ENCODE assay signal across 10 mouse cellular contexts in the genomic region with DNA sequence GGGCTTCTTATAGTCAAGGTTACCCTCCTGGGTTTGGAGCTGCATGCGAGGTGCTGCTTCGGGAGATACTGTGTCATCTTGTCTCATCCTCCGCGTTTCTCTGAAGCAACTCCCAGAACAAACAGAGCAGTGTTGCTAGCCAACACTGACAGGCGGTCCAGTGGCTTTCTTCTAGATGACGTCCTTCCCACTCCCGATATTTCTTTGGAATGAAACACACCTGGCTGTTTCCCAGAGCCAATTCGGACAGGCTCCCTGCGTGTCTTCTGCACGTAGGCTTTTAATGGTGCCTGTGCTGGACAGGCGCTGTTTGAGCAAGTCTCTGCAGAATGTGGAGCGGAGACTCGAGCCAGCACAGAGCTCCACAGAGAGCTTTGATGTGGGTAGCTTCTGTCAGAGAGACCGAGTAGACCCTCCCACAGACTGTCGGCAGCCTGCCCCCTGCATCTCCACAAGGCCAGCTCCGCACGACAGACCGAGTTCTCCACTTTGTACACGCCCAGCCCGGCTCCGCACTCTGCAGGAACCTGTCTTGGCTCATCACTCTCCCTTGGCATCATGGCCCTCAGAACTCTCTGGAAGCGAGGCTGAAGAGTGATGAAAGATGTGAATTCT.
DNase-seq lines count a peak whose midpoint lies in the region; ATAC-seq and TF ChIP-seq lines count a peak whose summit lies in the region.
"Had no signal": no experiment of that assay in that cellular context is flagged by ENCODE, and none has a peak within 500 bp of the region (broad histone marks: within the 10 kb centered on the region; RNA-seq: fewer than 3 reads in every experiment).

No protein-coding gene starts in this region.

- H3K4me2 ChIP-seq in embryonic facial prominence, embryonic 12.5 days (replicated peaks): no peak overlapping the region
- no peak overlapping the region for H3K4me2 ChIP-seq in lung, embryonic 14.5 days
- H3K4me2 ChIP-seq: hindbrain, embryonic 13.5 days had no signal

- no peak for DNase-seq in embryonic facial prominence, embryonic 10.5 days (ENCODE audit: low spot score)
- peak; percentile 11 for DNase-seq in lung, embryonic 14.5 days
- DNase-seq in lung, postnatal 25 days (ENCODE audit: low spot score): no peak
- DNase-seq in gastrocnemius, postnatal 10 days: peak; percentile 28
- peak; percentile 18 for DNase-seq in thymus, postnatal 14 days
- no peak for DNase-seq in right cerebral cortex, postnatal 4 days

- H3K4me1 ChIP-seq in embryonic facial prominence, embryonic 12.5 days: peaks cover 7% of the 10 kb centered on the region; the same call in 1 of the 2 replicates
- peaks cover 19% of the 10 kb centered on the region for H3K4me1 ChIP-seq in embryonic facial prominence, embryonic 10.5 days
- H3K4me1 ChIP-seq in lung, embryonic 14.5 days (ENCODE audit: insufficient read depth): no peaks in the 10 kb centered on the region

- H3K36me3 ChIP-seq in embryonic facial prominence, embryonic 12.5 days: no peaks in the 10 kb centered on the region
- no peaks in the 10 kb centered on the region for H3K36me3 ChIP-seq in embryonic facial prominence, embryonic 10.5 days (replicated peaks)
- no peaks in the 10 kb centered on the region for H3K36me3 ChIP-seq in lung, embryonic 14.5 days (ENCODE audit: insufficient read depth)
- H3K36me3 ChIP-seq: hindbrain, embryonic 13.5 days had no signal

- 58% methylated on average over 22 of the region's 22 CpGs for WGBS in embryonic facial prominence, embryonic 12.5 days
- 77% methylated on average over 22 of the region's 22 CpGs for WGBS in embryonic facial prominence, embryonic 10.5 days
- WGBS in lung, embryonic 14.5 days: 56% methylated on average over 22 of the region's 22 CpGs

- 0 out of 2 replicates have a peak overlapping the region, but pooled peaks have one; percentile 2 for H3K9ac ChIP-seq in embryonic facial prominence, embryonic 12.5 days
- H3K9ac ChIP-seq in lung, embryonic 14.5 days: no peak overlapping the region
- H3K9ac ChIP-seq: hindbrain, embryonic 13.5 days had no signal

- TF ChIP-seq CTCF in lung, embryonic 14.5 days (IDR thresholded peaks at IDR 0.05; ENCODE audit: low read depth): no peak

- no peaks in the 10 kb centered on the region for H3K27me3 ChIP-seq in embryonic facial prominence, embryonic 12.5 days
- H3K27me3 ChIP-seq in embryonic facial prominence, embryonic 10.5 days (replicated peaks; ENCODE audit: low read depth, poor library complexity, severe bottlenecking): peaks cover 13% of the 10 kb centered on the region; the same call in 1 of the 2 replicates
- no peaks in the 10 kb centered on the region for H3K27me3 ChIP-seq in lung, embryonic 14.5 days (ENCODE audit: insufficient read depth, low read length)
- H3K27me3 ChIP-seq: hindbrain, embryonic 13.5 days had no signal

- no peaks in the 10 kb centered on the region for H3K9me3 ChIP-seq in embryonic facial prominence, embryonic 12.5 days
- no peaks in the 10 kb centered on the region for H3K9me3 ChIP-seq in embryonic facial prominence, embryonic 10.5 days
- no peaks in the 10 kb centered on the region for H3K9me3 ChIP-seq in lung, embryonic 14.5 days (ENCODE audit: low read depth, low read length)
- H3K9me3 ChIP-seq: hindbrain, embryonic 13.5 days had no signal

- no peak overlapping the region for H3K4me3 ChIP-seq in embryonic facial prominence, embryonic 12.5 days
- H3K4me3 ChIP-seq in embryonic facial prominence, embryonic 10.5 days: no peak overlapping the region
- no peak overlapping the region for H3K4me3 ChIP-seq in lung, embryonic 14.5 days (ENCODE audit: low read depth, low read length)
- H3K4me3 ChIP-seq: hindbrain, embryonic 13.5 days had no signal

- no peak for ATAC-seq in embryonic facial prominence, embryonic 12.5 days (ENCODE audit: insufficient number of reproducible peaks, insufficient read depth, low FRiP score, low TSS enrichment)
- ATAC-seq in lung, embryonic 14.5 days (ENCODE audit: insufficient read depth): no peak
- ATAC-seq in erythroblast, adult 5-6 weeks (replicated peaks; ENCODE audit: low FRiP score, poor library complexity, severe bottlenecking): no peak
- ATAC-seq: midbrain, embryonic 16.5 days had no signal

- no peak overlapping the region for H3K27ac ChIP-seq in embryonic facial prominence, embryonic 12.5 days
- H3K27ac ChIP-seq in embryonic facial prominence, embryonic 10.5 days (replicated peaks): no peak overlapping the region
- no peak overlapping the region for H3K27ac ChIP-seq in lung, embryonic 14.5 days (ENCODE audit: low read depth)
- H3K27ac ChIP-seq: hindbrain, embryonic 13.5 days had no signal

Comparison
In these comparisons a context has a peak if more than half of its experiments do, and no peak if none do; other contexts are left out.
1. DNase-seq: peak in lung, embryonic 14.5 days (single experiment), gastrocnemius, postnatal 10 days (single experiment) and thymus, postnatal 14 days (single experiment); none in embryonic facial prominence, embryonic 10.5 days (single experiment), lung, postnatal 25 days (single experiment) and right cerebral cortex, postnatal 4 days (single experiment).